Mouse (Mus musculus) kidney, adult 2 months (tissue): ENCODE results near the gene Sec13. TPM values are rescaled to one million over a fixed set of nuclear protein-coding genes. Genes with fewer than 3 reads are reported as not detected.

Source experiments
- DNase-seq: peaks from one replicate; pipeline ENCODE4 v3.0.0; 2021
- H3K27ac ChIP-seq: fragments of 200-500 bp; 2 replicates; pipeline ENCODE4 v1.5.1; 2012; ENCODE audit warnings: low read depth, low read length, control low read depth, inconsistent platforms; ENCODE audit not compliant: insufficient read depth
- H3K27me3 ChIP-seq: fragments of 200-500 bp; replicated peaks from 2 replicates; pipeline ENCODE4 v1.6.1; 2012; ENCODE audit warnings: mild to moderate bottlenecking, moderate library complexity, low read length, inconsistent platforms; ENCODE audit not compliant: control insufficient read depth, insufficient read depth
- H3K36me3 ChIP-seq: fragments of 200-500 bp; 2 replicates; pipeline ENCODE4 v1.6.1; 2012; ENCODE audit warnings: mild to moderate bottlenecking, moderate library complexity, low read length, inconsistent platforms; ENCODE audit not compliant: control insufficient read depth, insufficient read depth
- H3K4me1 ChIP-seq: fragments of 200-500 bp; 2 replicates; pipeline ENCODE4 v1.6.1; 2011; ENCODE audit warnings: low read length; ENCODE audit not compliant: control insufficient read depth, insufficient read depth
- H3K4me3 ChIP-seq: fragments of 200-500 bp; 2 replicates; pipeline ENCODE4 v1.5.1; 2011; ENCODE audit warnings: mild to moderate bottlenecking, low read depth, low read length, control low read depth; ENCODE audit not compliant: insufficient read depth
- CTCF ChIP-seq: fragments of 200-500 bp; conservative IDR thresholded peaks from 2 replicates; pipeline ENCODE4 v1.5.1; 2011; ENCODE audit warnings: low read depth, mild to moderate bottlenecking, control low read depth, low read length, moderate library complexity, mixed read lengths; ENCODE audit not compliant: insufficient read depth, insufficient read length
- POLR2A ChIP-seq: fragments of 200-500 bp; IDR thresholded peaks from one replicate; pipeline ENCODE4 v1.6.1; 2011; ENCODE audit warnings: low read depth, low read length, control low read depth
- WGBS: fragments of 180-500 bp; shearing (Covaris S2); methylation state at CpG from one replicate; pipeline ENCODE4 v1.1.7; 2018; 5-methylcytosine and 5-hydroxymethylcytosine counted together
- polyA plus RNA-seq: library from polyadenylated mRNA; depleted of rRNA; stranded (reverse); fragments of >200 nt; gene quantifications from 2 replicates; pipeline ENCODE4 v1.2.3, GENCODE M21; 2012; rRNA removed

Sec13 gene
- polyA plus RNA-seq, 1 experiment, result 155 TPM

- Histone ChIP-seq H3K4me1 (peaks cover 6% of the 10 kb centered on the region; the same call in 1 of the 2 replicates), H3K27ac (no peak overlapping the region), H3K36me3 (no peaks in the 10 kb centered on the region), H3K27me3 (no peaks in the 10 kb centered on the region), H3K4me3 (no peak overlapping the region)
- DNase-seq, result peak; percentile 93
- TF ChIP-seq CTCF, result peak; percentile 95
- TF ChIP-seq POLR2A, result no peak
- 20% methylated on average over 4 of the region's 4 CpGs for WGBS
Observed at GRCm38 (mm10) chr6:113681271-113681670, 59.3 kb downstream of the Sec13 start.

DNA sequence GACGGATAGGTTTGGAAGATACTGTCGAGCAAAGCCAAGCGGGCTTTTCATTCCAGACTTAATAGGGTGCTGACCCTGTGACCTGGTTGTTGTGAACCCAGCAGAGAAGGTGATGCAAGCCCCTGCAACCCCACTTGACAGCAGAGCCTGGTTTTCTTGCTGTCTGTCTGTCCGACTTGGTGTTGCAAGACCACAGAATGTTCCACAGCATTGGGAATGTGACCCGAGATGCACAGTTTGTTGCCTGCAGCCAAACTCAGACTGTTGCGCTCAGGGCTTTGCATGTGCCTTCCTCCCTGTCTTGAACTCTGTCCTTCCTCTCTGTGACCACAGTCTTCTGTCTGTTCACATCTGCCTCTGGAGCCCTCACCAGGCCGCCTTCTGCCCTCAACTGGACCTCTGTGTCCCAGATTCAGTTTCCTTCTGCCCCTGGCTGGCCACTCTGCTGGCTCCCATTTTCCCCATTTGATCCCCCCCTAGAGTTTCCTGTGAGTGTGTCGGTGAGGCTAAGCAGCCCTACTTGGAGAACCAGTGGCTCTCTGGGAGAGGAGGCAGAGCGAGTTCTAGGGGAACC, 60.5 kb downstream of the Sec13 start:
- no peaks in the 10 kb centered on the region for H3K36me3 ChIP-seq
- H3K4me3 ChIP-seq, result no peak overlapping the region
- no peak for DNase-seq
- H3K4me1 ChIP-seq, result peaks cover 6% of the 10 kb centered on the region; the same call in 1 of the 2 replicates
- no peaks in the 10 kb centered on the region for H3K27me3 ChIP-seq
- H3K27ac ChIP-seq, result no peak overlapping the region
- TF ChIP-seq POLR2A (no peak), CTCF (no peak)
- 75% methylated on average over 9 of the region's 9 CpGs for WGBS

- TF ChIP-seq POLR2A (no peak), CTCF (no peak)
- Histone ChIP-seq H3K4me3 (no peak overlapping the region), H3K27ac (no peak overlapping the region), H3K36me3 (no peaks in the 10 kb centered on the region), H3K4me1 (peaks cover 6% of the 10 kb centered on the region; the same call in 1 of the 2 replicates), H3K27me3 (no peaks in the 10 kb centered on the region)
- DNase-seq, result no peak
- 86% methylated on average over 14 of the region's 14 CpGs for WGBS
Observed at GRCm38 (mm10) chr6:113678246-113679012, 62.1 kb downstream of the Sec13 start.

Other genes with a start within 250 kb of the Sec13 start
- 0.05 TPM in 1 of 2 replicates, not detected in the other for gene Prrt3, start 238.8 kb downstream of the Sec13 start, polyA plus RNA-seq
- gene Emc3, start 209.1 kb downstream of the Sec13 start, polyA plus RNA-seq, result 60.1 and 64.5 TPM in 2 replicates
- gene Fancd2, start 209.1 kb downstream of the Sec13 start, polyA plus RNA-seq, result 0.31 and 0.44 TPM in 2 replicates
- gene Fancd2os, start 140.0 kb downstream of the Sec13 start, polyA plus RNA-seq, result 0.54 and 1.3 TPM in 2 replicates
- gene Brk1, start 136.0 kb downstream of the Sec13 start, polyA plus RNA-seq, result 171 and 216 TPM in 2 replicates
- gene Vhl, start 116.8 kb downstream of the Sec13 start, polyA plus RNA-seq, result 19.0 and 24.6 TPM in 2 replicates
- gene Irak2, start 102.3 kb downstream of the Sec13 start, polyA plus RNA-seq, result 53.8 and 67.1 TPM in 2 replicates
- gene Tatdn2, start 43.7 kb downstream of the Sec13 start, polyA plus RNA-seq, result 32.9 and 35.5 TPM in 2 replicates
- 0.09 TPM in 1 of 2 replicates, not detected in the other for gene Ghrl, start 20.9 kb downstream of the Sec13 start, polyA plus RNA-seq